In genomic region chr3:37571633-37572032, GRCm38 (mm10) we compare ENCODE assay signal across 32 mouse cellular contexts.
DNase-seq lines count a peak whose midpoint lies in the region; ATAC-seq and TF ChIP-seq lines count a peak whose summit lies in the region.
"Had no signal": no experiment of that assay in that cellular context is flagged by ENCODE, and none has a peak within 500 bp of the region (broad histone marks: within the 10 kb centered on the region; RNA-seq: fewer than 3 reads in every experiment).

No protein-coding gene starts in this region.

- no peak for TF ChIP-seq CTCF in gastrocnemius, adult 2 months (IDR thresholded peaks at IDR 0.05)

- H3K27me3 ChIP-seq in midbrain, embryonic 10.5 days (ENCODE audit: low read depth, poor library complexity, severe bottlenecking) = no peaks in the 10 kb centered on the region
- H3K27me3 ChIP-seq in midbrain, embryonic 15.5 days (replicated peaks) = no peaks in the 10 kb centered on the region
- H3K27me3 ChIP-seq: CH12.LX; hindbrain, embryonic 13.5 days; limb, embryonic 15.5 days; neural tube, embryonic 15.5 days had no signal

- H3K36me3 ChIP-seq in midbrain, embryonic 10.5 days = no peaks in the 10 kb centered on the region
- H3K36me3 ChIP-seq in midbrain, embryonic 15.5 days (replicated peaks) = no peaks in the 10 kb centered on the region
- H3K36me3 ChIP-seq: hindbrain, embryonic 13.5 days; limb, embryonic 15.5 days; neural tube, embryonic 15.5 days had no signal

- peak overlapping the region; percentile 28; the same call in 1 of the 2 replicates for H3K27ac ChIP-seq in midbrain, embryonic 10.5 days (replicated peaks)
- no peak overlapping the region for H3K27ac ChIP-seq in midbrain, embryonic 15.5 days
- no peak overlapping the region for H3K27ac ChIP-seq in gastrocnemius, adult 2 months
- H3K27ac ChIP-seq: hindbrain, embryonic 13.5 days; kidney, postnatal 0 days; limb, embryonic 15.5 days; neural tube, embryonic 15.5 days had no signal

- intact Hi-C loops in heart, postnatal 25 days (cut with DNase I) = no loop called here
- intact Hi-C loops in gastrocnemius, adult 2 months (cut with DNase I) = no loop called here

- WGBS in midbrain, embryonic 10.5 days = 43% methylated on average over 4 of the region's 4 CpGs
- WGBS in midbrain, embryonic 15.5 days = 49% methylated on average over 4 of the region's 4 CpGs

- H3K4me3 ChIP-seq in midbrain, embryonic 10.5 days = no peak overlapping the region
- H3K4me3 ChIP-seq in midbrain, embryonic 15.5 days = no peak overlapping the region
- H3K4me3 ChIP-seq in gastrocnemius, adult 2 months = no peak overlapping the region
- H3K4me3 ChIP-seq: erythroblast, embryonic 14.5 days; hindbrain, embryonic 13.5 days; limb, embryonic 15.5 days; neural tube, embryonic 15.5 days had no signal

- peaks cover 33% of the 10 kb centered on the region for H3K4me1 ChIP-seq in midbrain, embryonic 10.5 days
- peaks cover 16% of the 10 kb centered on the region for H3K4me1 ChIP-seq in midbrain, embryonic 15.5 days

- H3K9ac ChIP-seq in midbrain, embryonic 15.5 days = no peak overlapping the region
- H3K9ac ChIP-seq: hindbrain, embryonic 13.5 days; limb, embryonic 15.5 days; neural tube, embryonic 15.5 days had no signal

- H3K4me2 ChIP-seq in midbrain, embryonic 15.5 days = no peak overlapping the region
- H3K4me2 ChIP-seq: heart, embryonic 11.5 days; hindbrain, embryonic 13.5 days; limb, embryonic 15.5 days; neural tube, embryonic 15.5 days had no signal

- no peaks in the 10 kb centered on the region for H3K9me3 ChIP-seq in midbrain, embryonic 10.5 days (replicated peaks)
- no peaks in the 10 kb centered on the region for H3K9me3 ChIP-seq in midbrain, embryonic 15.5 days
- H3K9me3 ChIP-seq: hindbrain, embryonic 13.5 days; limb, embryonic 15.5 days; neural tube, embryonic 15.5 days had no signal

- peak; percentile 18 for DNase-seq in embryo, embryonic 10 days (ENCODE audit: low spot score)
- no peak for DNase-seq in embryo, embryonic 9.5 days (ENCODE audit: extremely low spot score)
- peak; percentile 28 for DNase-seq in heart, adult 11 months
- DNase-seq in heart, postnatal 25 days (ENCODE audit: low spot score) = no peak
- DNase-seq in midbrain, embryonic 10.5 days (ENCODE audit: low spot score) = no peak
- DNase-seq in gastrocnemius, adult 2 months = no peak
- DNase-seq: adrenal gland, adult 2 months; adrenal gland, postnatal 36 days; cerebellum, adult 8-10 months; cerebellum, postnatal 36 days; embryo, embryonic 11 days; gastrocnemius, postnatal 25 days; heart, adult 18-20 months; heart, postnatal 4 days; kidney, adult 8-10 months; layer of hippocampus, postnatal 36 days; left cerebral cortex, postnatal 4 days; lung, postnatal 10 days; midbrain, embryonic 14.5 days; retina, postnatal 1 day; right cerebral cortex, postnatal 14 days had no signal

- no peak for ATAC-seq in midbrain, embryonic 15.5 days (replicated peaks)
- ATAC-seq: activated CD4-positive, CD25-positive, alpha-beta regulatory T cell, adult 4 months; forebrain, embryonic 16.5 days; intestine, embryonic 16.5 days had no signal

Comparison
In these comparisons a context has a peak if more than half of its experiments do, and no peak if none do; other contexts are left out.
1. DNase-seq: peak in embryo, embryonic 10 days (single experiment) and heart, adult 11 months (single experiment); none in embryo, embryonic 9.5 days (single experiment), heart, postnatal 25 days (single experiment), midbrain, embryonic 10.5 days (single experiment) and gastrocnemius, adult 2 months (single experiment).